20 mouse cellular contexts compared by ENCODE assay signal in genomic region chr17:29601391-29601790, GRCm38 (mm10). TPM values are rescaled to one million over a fixed set of nuclear protein-coding genes. Genes with fewer than 3 reads are reported as not detected.
A peak's percentile ranks its signal among the peaks of the same experiment; 100 is the strongest.
DNase-seq lines count a peak whose midpoint lies in the region; ATAC-seq and TF ChIP-seq lines count a peak whose summit lies in the region.
"Had no signal": no experiment of that assay in that cellular context is flagged by ENCODE, and none has a peak within 500 bp of the region (broad histone marks: within the 10 kb centered on the region; RNA-seq: fewer than 3 reads in every experiment).

No protein-coding gene starts in this region.

- no peak overlapping the region for H3K4me2 ChIP-seq in midbrain, embryonic 13.5 days (replicated peaks)
- no peak overlapping the region for H3K4me2 ChIP-seq in midbrain, embryonic 16.5 days (ENCODE audit: low read length)
- H3K4me2 ChIP-seq: heart, embryonic 13.5 days; kidney, embryonic 15.5 days; midbrain, embryonic 12.5 days had no signal

- no peaks in the 10 kb centered on the region for H3K27me3 ChIP-seq in midbrain, embryonic 13.5 days
- no peaks in the 10 kb centered on the region for H3K27me3 ChIP-seq in midbrain, embryonic 16.5 days (ENCODE audit: control insufficient read depth, insufficient read depth, low read depth, low read length)
- H3K27me3 ChIP-seq in cerebellum, adult 2 months (ENCODE audit: control insufficient read depth, insufficient read depth, low read length): no peaks in the 10 kb centered on the region
- H3K27me3 ChIP-seq: heart, embryonic 13.5 days; kidney, embryonic 15.5 days; midbrain, embryonic 12.5 days had no signal

- DNase-seq in gastrocnemius, adult 18-20 months (ENCODE audit: low spot score): peak; percentile 26
- no peak for DNase-seq in gastrocnemius, postnatal 4 days (ENCODE audit: low spot score in 2 of 2)
- DNase-seq in lung, postnatal 10 days: peak; percentile 65
- no peak for DNase-seq in cerebellum, adult 2 months
- no peak for DNase-seq in thymus, postnatal 10 days (ENCODE audit: low spot score in 2 of 2)
- DNase-seq: forebrain, postnatal 0 days; right cerebral cortex, postnatal 14 days; thymus, postnatal 14 days had no signal

- peaks cover 64% of the 10 kb centered on the region for H3K36me3 ChIP-seq in midbrain, embryonic 13.5 days
- H3K36me3 ChIP-seq in midbrain, embryonic 16.5 days (ENCODE audit: control insufficient read depth, insufficient read depth, low read length): peaks cover 25% of the 10 kb centered on the region; the same call in 1 of the 2 replicates

- no peak for TF ChIP-seq CTCF in cerebellum, adult 2 months (IDR thresholded peaks at IDR 0.05; ENCODE audit: borderline replicate concordance, insufficient read depth, low read depth, low read length)

- ATAC-seq in midbrain, embryonic 13.5 days: no peak
- no peak for ATAC-seq in midbrain, embryonic 16.5 days
- peak; percentile 81 for ATAC-seq in neutrophil, adult 5-6 weeks (ENCODE audit: extremely low read depth, insufficient number of reproducible peaks, low FRiP score, poor library complexity, severe bottlenecking)
- ATAC-seq: forebrain, postnatal 0 days; hindbrain, postnatal 0 days had no signal

- H3K9ac ChIP-seq in midbrain, embryonic 13.5 days (replicated peaks): 0 out of 2 replicates have a peak overlapping the region, but pooled peaks have one; percentile 28
- H3K9ac ChIP-seq in midbrain, embryonic 16.5 days (ENCODE audit: low read depth, low read length): no peak overlapping the region
- H3K9ac ChIP-seq: forebrain, postnatal 0 days; heart, embryonic 13.5 days; kidney, embryonic 15.5 days; liver, embryonic 14.5 days; midbrain, embryonic 12.5 days had no signal

- 76% methylated on average over 4 of the region's 4 CpGs for WGBS in midbrain, embryonic 13.5 days
- WGBS in midbrain, embryonic 16.5 days: 84% methylated on average over 4 of the region's 4 CpGs
- WGBS in cerebellum, adult 2 months: 86% methylated on average over 4 of the region's 4 CpGs

- no peaks in the 10 kb centered on the region for H3K9me3 ChIP-seq in midbrain, embryonic 13.5 days
- no peaks in the 10 kb centered on the region for H3K9me3 ChIP-seq in midbrain, embryonic 16.5 days (replicated peaks; ENCODE audit: control insufficient read depth, low read length, poor library complexity, severe bottlenecking)
- H3K9me3 ChIP-seq: heart, embryonic 13.5 days; kidney, embryonic 15.5 days; midbrain, embryonic 12.5 days had no signal

- no peak overlapping the region for H3K4me3 ChIP-seq in midbrain, embryonic 13.5 days (replicated peaks)
- H3K4me3 ChIP-seq in midbrain, embryonic 16.5 days (ENCODE audit: low read depth, low read length): no peak overlapping the region
- H3K4me3 ChIP-seq in cerebellum, adult 2 months (replicated peaks; ENCODE audit: insufficient read depth, low read depth, low read length): no peak overlapping the region
- H3K4me3 ChIP-seq: heart, embryonic 13.5 days; kidney, embryonic 15.5 days; midbrain, embryonic 12.5 days had no signal

- peaks cover 14% of the 10 kb centered on the region for H3K4me1 ChIP-seq in midbrain, embryonic 13.5 days (replicated peaks)
- no peaks in the 10 kb centered on the region for H3K4me1 ChIP-seq in midbrain, embryonic 16.5 days (ENCODE audit: control insufficient read depth, insufficient read depth, low read length)
- H3K4me1 ChIP-seq in cerebellum, adult 2 months (ENCODE audit: control insufficient read depth, insufficient read depth, low read length): peaks cover 26% of the 10 kb centered on the region

- no peak overlapping the region for H3K27ac ChIP-seq in midbrain, embryonic 13.5 days
- H3K27ac ChIP-seq in midbrain, embryonic 16.5 days (ENCODE audit: low read length): no peak overlapping the region
- H3K27ac ChIP-seq in cerebellum, adult 2 months (ENCODE audit: insufficient read depth, low read length): no peak overlapping the region
- H3K27ac ChIP-seq: heart, embryonic 13.5 days; hindbrain, postnatal 0 days; kidney, embryonic 15.5 days; liver, embryonic 14.5 days; midbrain, embryonic 12.5 days had no signal

- no peak for TF ChIP-seq POLR2A in cerebellum, adult 2 months (IDR thresholded peaks at IDR 0.05; ENCODE audit: borderline replicate concordance, insufficient read depth, low read length)

RNA-seq across cellular contexts. Expression of gene Rnf8, which starts 13.2 kb away (rescaled TPM):
- total RNA-seq in gastrocnemius, adult 18-20 months (2021): 10 to 100 TPM; 17.4 to 20.1 TPM
- 10 to 100 TPM; 36.3 to 37.6 TPM for total RNA-seq in gastrocnemius, postnatal 4 days (2021)
- polyA plus RNA-seq in midbrain, embryonic 13.5 days (2015; fragmentation: Nextera tagmentation; extraction: Ambion mirVana): 87.3 and 94.9 TPM in 2 replicates
- polyA plus RNA-seq in midbrain, embryonic 16.5 days (2015; fragmentation: Nextera tagmentation; extraction: Ambion mirVana): 75.3 and 83.6 TPM in 2 replicates
- 42.8 and 51.9 TPM in 2 replicates for total RNA-seq in neutrophil, adult 5-6 weeks (2017)
- polyA plus RNA-seq in cerebellum, adult 2 months (2012; rRNA removed): 66.3 and 72.1 TPM in 2 replicates

RNA-seq across cellular contexts. Expression of gene Gm28043, which starts 13.3 kb away (rescaled TPM):
- total RNA-seq in gastrocnemius, adult 18-20 months (2021): under 1 TPM; 0.66 to 0.71 TPM
- total RNA-seq in gastrocnemius, postnatal 4 days (2021): 1 to 10 TPM; 1.7 to 2.6 TPM
- 3.0 and 3.1 TPM in 2 replicates for polyA plus RNA-seq in midbrain, embryonic 13.5 days (2015; fragmentation: Nextera tagmentation; extraction: Ambion mirVana)
- 1.6 and 3.2 TPM in 2 replicates for polyA plus RNA-seq in midbrain, embryonic 16.5 days (2015; fragmentation: Nextera tagmentation; extraction: Ambion mirVana)
- 29.8 and 31.2 TPM in 2 replicates for total RNA-seq in neutrophil, adult 5-6 weeks (2017)
- polyA plus RNA-seq in cerebellum, adult 2 months (2012; rRNA removed): 3.2 and 4.3 TPM in 2 replicates

RNA-seq across cellular contexts. Expression of gene Tmem217, which starts 49.2 kb away (rescaled TPM):
- total RNA-seq in gastrocnemius, adult 18-20 months (2021): not detected
- total RNA-seq in gastrocnemius, postnatal 4 days (2021): not detected
- 1.1 and 2.2 TPM in 2 replicates for polyA plus RNA-seq in midbrain, embryonic 13.5 days (2015; fragmentation: Nextera tagmentation; extraction: Ambion mirVana)
- polyA plus RNA-seq in midbrain, embryonic 16.5 days (2015; fragmentation: Nextera tagmentation; extraction: Ambion mirVana): 0.89 and 1.3 TPM in 2 replicates
- not detected in 2 replicates for total RNA-seq in neutrophil, adult 5-6 weeks (2017)
- polyA plus RNA-seq in cerebellum, adult 2 months (2012; rRNA removed): 0.76 and 1.2 TPM in 2 replicates
- total RNA-seq: forebrain, postnatal 0 days; hindbrain, postnatal 0 days; layer of hippocampus, adult 8-10 months; left cerebral cortex, postnatal 25 days had no signal

RNA-seq across cellular contexts. Expression of gene Tbc1d22b, which starts 51.8 kb away (rescaled TPM):
- 10 to 100 TPM in 1 of 2 experiments, 1 to 10 TPM in 1; 9.2 to 10.7 TPM for total RNA-seq in gastrocnemius, adult 18-20 months (2021)
- total RNA-seq in gastrocnemius, postnatal 4 days (2021): 10 to 100 TPM; 10.2 to 11.3 TPM
- 22.1 and 26.1 TPM in 2 replicates for polyA plus RNA-seq in midbrain, embryonic 13.5 days (2015; fragmentation: Nextera tagmentation; extraction: Ambion mirVana)
- 29.5 and 32.2 TPM in 2 replicates for polyA plus RNA-seq in midbrain, embryonic 16.5 days (2015; fragmentation: Nextera tagmentation; extraction: Ambion mirVana)
- total RNA-seq in neutrophil, adult 5-6 weeks (2017): 9.8 and 9.9 TPM in 2 replicates
- polyA plus RNA-seq in cerebellum, adult 2 months (2012; rRNA removed): 37.4 and 37.7 TPM in 2 replicates

RNA-seq across cellular contexts. Expression of gene Gm17657, which starts 52.0 kb away (rescaled TPM):
- total RNA-seq in gastrocnemius, adult 18-20 months (2021): not detected
- total RNA-seq in gastrocnemius, postnatal 4 days (2021): not detected
- polyA plus RNA-seq in midbrain, embryonic 13.5 days (2015; fragmentation: Nextera tagmentation; extraction: Ambion mirVana): not detected in 2 replicates
- not detected in 2 replicates for polyA plus RNA-seq in midbrain, embryonic 16.5 days (2015; fragmentation: Nextera tagmentation; extraction: Ambion mirVana)
- not detected in 2 replicates for total RNA-seq in neutrophil, adult 5-6 weeks (2017)
- not detected in 2 replicates for polyA plus RNA-seq in cerebellum, adult 2 months (2012; rRNA removed)
- total RNA-seq: forebrain, postnatal 0 days; hindbrain, postnatal 0 days; layer of hippocampus, adult 8-10 months; left cerebral cortex, postnatal 25 days had no signal
- polyA plus RNA-seq: cortical plate, adult 2 months; forebrain, postnatal 0 days; heart, embryonic 13.5 days; hindbrain, postnatal 0 days; kidney, embryonic 15.5 days; liver, embryonic 14.5 days; midbrain, embryonic 12.5 days; neural tube, embryonic 14.5 days had no signal

Comparison
In these comparisons a context has a peak if more than half of its experiments do, and no peak if none do; other contexts are left out.
1. DNase-seq: peak in gastrocnemius, adult 18-20 months (single experiment) and lung, postnatal 10 days (single experiment); none in gastrocnemius, postnatal 4 days (0 of 2), cerebellum, adult 2 months (0 of 2) and thymus, postnatal 10 days (0 of 2).